Mouse (Mus musculus): ENCODE measurements around the gene Hs2st1.

Hs2st1 gene

DNA sequence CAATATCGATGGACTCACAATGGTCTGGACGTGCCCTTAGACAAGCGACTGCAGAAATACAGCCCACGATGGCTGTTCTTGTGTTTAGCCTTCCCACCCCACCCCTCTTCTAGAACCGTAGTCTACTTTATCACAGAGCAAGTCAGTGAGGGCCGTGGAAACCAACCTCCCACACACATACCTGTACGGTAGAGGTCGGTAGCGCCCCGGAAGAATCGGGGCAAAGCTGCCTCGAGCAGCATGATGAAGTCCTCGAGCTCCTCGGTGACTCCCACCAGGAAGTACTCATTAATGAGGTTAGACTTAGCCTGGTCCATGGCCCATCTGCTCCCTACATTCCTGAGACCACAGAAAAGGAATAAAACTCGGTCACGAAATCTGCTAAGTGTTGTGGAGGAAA, 134.7 kb downstream of the Hs2st1 start:
- no peak for DNase-seq (ENCODE audit: low read depth)

DNA sequence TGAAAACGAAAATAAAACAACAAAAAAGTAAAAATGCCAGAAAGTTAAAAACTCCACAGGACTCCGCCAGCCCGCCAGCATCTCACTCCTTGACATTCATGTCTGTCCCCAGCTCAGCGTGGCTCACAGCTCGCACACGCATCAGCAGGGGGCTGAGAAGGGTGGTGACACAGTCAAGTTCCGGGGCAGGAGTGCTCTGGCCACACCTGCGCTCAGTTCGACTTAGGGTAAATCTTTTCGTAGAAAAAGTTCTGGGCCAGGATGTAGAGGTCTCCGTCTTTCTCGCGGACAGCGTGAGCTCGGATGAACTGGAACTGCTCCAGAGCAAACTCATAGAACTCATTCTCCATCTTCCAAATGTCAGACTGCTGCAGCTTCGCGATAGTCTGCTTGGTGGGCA, 135.7 kb downstream of the Hs2st1 start:
- no peak for DNase-seq (ENCODE audit: low read depth)

DNA sequence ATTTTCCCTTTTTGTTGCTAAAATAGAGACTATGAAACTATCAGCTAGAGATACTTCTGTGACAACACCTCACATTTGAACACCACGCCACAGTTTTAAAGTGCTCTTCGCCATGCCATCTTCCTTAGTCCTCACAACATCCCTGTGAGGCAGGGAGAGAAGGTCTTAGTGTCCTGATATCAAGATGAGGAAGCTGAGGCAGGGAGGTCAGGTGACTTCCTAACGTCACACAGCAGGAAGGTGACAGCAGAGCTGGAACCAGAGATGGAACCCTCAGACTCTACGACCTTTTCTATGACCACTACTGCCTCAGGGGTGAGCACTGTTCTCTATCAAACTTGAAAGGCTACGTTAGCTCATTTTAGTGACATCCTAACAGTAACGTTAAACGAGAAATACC, 136.9 kb downstream of the Hs2st1 start:
- no peak for DNase-seq (ENCODE audit: low read depth)

DNA sequence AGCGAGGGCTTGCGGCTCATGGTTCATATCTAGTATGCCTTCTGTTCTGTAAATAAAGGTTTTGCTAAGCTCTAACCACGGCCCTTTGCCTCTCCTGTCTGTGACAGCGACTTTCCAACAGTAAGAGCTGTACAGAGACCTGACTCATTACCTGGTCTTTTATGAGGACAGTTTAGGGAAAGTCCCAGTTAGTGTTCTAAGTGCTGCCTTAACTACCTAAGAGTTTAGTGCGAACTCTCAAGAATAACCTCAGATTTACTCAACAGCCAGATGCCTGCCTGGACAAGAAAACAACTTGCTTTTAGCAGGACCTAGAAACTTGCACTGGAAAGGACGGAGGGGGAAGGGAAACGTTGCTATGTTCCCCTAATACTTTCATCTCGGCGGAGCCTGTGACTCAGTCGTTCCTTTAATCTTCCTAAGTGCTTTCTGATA, 137.8 kb downstream of the Hs2st1 start:
- DNase-seq (ENCODE audit: low read depth) = peak; percentile 43

DNA sequence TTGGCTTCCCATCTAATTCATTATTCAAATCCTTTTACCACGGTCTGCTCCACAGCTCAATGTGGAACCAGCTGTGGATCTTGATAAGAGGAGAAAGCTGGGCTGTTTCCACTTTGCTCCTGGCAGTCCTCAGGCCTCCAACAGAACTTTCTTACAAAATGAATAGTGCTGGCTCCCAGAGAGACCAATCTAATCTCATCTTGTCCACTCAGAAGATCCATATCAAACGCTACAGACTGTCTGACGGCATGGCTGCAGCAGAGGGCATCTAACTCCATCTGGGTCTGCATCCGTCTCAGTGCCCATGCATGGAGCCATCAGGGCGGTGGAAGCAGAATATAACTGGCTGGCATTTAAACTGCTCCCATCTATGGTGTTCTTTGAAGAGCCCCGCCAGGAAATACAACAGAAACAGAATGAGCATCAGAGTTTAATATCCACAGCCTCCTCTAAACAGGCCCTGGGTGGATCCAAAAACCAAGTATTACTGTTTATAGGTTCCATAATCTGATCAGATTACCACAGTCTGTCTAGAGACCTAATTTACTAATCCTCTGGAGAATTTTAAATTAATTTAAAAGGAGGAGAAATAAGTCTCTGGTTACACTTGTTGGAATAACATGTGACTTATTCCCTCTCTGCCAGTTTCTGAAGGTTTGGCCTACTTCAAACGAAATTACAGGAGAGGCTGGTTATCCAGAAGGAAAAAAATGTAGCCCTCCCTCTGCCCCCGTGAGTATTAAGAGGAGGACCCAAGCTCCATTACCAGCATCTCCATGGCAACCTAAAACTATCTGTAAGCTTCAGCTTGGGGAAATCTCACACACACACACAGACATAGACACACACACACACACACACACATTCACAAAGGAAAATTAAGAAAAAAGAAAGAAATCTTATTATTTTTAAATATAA, 141.2 kb downstream of the Hs2st1 start:
- no peak for DNase-seq (ENCODE audit: low read depth)

DNA sequence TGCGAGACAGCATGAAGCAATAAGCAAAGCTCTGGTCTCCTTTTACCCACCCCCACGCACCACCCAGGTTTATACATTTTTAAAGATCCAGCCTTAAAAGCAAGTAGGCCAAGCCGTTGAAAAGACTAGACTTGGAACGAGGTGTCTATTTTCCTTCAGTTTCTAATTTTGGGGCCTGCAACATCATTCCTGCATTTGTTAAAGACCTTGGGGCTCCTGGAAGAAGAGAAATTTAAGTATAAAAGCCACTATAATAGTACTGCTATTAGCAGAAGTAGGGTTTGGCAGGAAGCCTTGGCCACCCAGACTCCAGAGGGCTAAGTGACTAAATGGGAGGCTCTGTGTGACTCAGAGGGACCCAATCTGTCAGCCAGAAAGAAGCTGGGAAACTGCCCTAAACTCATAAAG, 144.9 kb downstream of the Hs2st1 start:
- DNase-seq (ENCODE audit: low read depth) = no peak

DNA sequence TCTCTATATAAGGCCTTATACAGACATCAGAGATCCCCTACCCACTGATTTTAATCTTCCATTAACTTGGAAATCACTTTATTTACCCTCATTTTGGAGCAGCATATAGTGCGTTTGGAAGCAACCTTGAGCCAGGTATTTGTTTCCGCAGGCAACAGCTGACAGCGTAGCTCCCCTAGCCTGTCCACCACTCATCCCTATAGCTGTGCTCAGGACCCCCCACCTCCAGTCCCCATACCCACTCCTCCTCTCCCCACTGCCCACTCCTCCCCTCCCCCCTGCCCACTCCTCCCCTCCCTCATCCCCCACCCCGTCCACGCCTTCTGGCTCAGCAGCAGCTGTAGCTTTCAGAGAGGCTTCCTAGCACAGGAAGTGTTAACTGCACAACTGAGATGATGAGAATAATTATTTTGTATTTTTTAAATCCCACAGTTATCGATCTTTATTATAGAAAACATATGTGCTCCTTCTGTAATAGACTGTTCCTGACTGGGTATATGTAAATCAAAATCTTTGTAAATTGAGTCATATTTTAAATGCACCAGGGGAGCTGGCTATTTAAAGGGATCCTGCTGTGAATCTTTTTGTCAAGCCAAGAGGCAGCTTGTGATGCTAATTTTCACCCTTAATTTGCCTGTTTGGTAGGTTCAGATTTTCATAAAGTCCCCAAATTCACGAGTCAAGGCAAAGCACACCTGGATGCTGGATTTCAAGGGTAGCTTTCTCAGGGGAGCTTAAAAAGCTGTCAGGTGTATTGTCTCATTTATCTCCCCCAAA, 148.4 kb downstream of the Hs2st1 start:
- DNase-seq (ENCODE audit: low read depth) = no peak

DNA sequence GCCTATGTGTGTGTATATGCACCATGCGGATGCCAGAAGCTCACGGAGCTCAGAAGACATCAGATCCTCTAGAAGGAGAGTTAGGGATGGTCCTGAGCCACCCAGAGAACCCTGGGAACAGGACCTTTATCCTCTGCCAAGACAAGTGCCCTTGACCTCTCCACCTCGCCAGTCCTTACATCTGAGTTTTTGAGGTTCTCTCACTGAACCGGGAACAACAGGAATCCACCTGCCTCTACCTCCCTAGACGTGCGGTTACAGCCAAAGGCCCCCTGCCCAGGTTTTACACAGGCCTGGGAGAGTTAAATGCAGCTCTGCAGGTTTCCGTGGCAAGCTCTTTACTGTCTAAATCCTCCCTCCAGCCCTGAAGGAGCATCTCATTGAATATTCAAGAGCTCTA, 156.2 kb downstream of the Hs2st1 start:
- DNase-seq (ENCODE audit: low read depth) = no peak

DNA sequence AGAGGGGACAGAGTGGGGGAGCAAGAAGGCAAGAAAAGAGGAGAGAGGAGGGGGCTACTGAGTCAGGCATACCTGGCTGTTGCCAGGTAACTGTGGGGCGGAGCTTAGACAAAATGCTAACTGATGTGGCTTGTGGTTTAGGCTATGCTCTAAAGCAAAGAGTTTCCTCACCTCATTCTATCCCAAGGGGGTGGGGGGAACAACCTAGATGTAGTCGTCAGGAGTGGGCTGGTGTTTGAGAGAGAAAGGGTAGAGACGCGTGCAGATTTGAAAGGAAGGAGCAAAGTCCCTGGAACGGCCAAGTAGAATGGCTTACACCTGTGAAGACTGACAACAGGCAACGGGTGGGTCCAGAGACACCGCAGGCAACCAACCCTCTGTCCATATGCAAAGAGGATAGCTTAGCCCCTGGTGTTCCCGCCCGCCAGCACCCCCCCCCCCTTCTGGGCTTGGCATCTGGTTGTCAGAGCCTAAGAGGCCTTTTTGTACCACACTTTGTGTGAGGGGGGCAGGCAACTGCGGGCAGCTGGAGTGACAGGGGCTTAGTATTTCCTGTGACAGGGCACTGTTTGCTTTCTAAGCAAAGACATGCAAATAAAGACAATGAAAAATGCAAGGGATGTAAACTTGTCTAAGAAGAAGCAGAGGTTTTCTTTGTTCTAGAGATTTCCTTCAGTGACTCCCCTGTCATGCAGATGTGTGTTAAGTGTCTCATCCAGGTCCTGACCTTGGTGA, 157.3 kb downstream of the Hs2st1 start:
- peak; percentile 60 for DNase-seq (ENCODE audit: low read depth)

DNA sequence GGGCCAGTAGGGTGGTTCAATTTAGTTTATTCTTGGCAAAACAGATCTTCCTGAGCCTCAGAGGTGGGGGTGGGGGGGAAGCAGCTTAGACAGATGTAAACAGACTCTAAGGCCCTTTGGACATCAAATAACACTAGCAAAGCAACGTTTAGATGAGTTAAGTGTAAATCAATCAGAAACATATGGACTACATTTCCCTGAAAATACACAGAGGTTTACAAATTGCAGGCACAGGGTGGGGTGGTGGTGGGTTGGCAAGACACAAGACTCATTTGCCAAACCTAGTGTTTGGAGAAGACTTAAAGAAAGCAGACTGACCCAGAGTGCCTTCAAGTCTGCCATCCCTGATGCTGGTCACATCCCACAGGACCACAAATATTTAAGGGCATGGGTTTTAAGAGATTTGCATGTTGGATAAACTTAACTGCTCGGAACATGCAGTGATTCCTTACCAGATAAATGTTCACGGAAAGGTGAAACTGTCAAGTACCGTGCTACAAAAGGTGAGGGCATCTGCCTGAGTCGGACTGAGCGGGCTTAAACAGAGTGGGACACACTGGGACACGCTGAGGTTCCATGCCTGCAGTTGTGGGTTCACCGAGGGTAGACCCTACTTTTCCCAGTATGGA, 158.2 kb downstream of the Hs2st1 start:
- no peak for DNase-seq (ENCODE audit: low read depth)

DNA sequence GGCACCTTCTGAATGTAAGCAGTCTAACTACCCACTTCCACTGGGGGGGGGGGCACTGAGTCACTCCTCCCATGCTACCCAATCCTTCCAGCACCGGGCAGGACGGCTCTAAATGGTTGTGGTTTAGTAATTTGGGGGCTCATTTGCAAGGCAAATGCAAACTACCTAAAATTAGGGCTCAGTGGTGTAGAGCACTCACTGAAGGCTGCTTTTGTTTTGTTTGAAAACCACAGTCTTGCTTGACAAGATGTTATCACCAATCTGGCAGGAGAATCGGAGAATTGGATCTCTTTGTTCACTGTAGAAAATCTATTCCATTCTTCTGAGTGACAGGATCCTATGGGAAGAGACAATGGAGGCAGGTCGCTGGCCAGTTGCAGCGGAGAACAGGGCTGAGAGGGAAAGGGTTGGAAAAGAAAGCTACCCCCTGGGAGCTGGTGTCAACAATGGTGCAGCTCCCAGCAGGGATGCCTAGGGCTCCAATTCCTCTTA, 158.9 kb downstream of the Hs2st1 start:
- DNase-seq (ENCODE audit: low read depth) = peak; percentile 24

DNA sequence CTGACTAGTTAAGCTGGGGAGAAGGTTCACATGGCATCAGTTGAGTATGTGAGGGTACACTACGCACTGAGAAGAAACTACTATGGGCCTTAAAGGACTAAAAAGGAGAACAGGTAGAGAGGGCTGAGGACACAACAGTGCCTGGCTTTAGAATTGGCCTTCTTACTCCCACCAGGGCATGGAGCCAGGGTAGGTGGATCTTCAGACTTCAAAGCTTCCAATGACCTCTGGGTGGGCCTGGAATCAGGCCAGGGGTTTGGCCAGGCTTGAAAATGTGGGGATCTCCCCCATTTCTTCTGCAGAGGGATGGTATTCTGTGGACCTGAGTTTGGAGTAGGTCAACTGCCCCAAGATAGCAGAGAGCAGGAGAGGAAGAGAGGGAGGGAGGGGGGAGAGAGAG, 161.0 kb downstream of the Hs2st1 start:
- no peak for DNase-seq (ENCODE audit: low read depth)

DNA sequence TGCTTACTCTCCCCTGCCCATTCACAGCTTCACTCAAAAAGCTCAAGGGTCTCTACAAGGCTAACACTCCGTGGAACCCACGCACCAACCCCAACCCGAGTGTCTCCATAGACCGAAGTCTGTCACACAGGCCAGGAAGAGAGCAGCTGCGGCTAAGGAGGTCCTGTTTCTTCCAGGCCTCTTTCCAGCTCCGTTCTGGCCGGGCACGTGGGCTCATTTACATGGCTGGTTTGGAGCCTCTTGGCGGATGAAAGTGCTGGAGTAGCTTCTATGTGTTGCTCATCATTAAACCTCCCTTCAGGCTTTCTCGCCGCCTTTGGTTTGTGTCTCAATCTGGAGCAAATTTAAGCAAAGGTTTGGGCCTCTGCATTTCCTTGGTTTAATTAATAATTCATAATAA, 164.7 kb downstream of the Hs2st1 start:
- no peak for DNase-seq (ENCODE audit: low read depth)

DNA sequence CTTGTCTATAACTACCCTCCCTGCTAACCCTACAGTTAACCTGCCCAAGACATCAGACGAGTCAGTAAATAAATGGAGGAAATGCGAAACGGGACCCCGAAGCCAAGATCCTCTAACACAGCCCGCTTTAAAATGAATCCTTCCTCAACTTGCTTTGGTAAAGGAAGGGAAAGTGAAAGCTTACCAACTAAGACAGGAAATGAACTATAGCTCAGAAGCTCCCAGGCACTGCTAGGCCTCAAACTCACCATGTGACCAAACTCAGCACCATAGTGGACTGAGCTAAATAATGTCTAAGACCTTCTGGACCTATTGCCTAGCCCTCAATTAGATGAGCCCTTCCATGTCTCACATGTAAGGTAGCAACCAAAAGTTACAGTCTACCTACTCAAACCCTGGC, 168.7 kb downstream of the Hs2st1 start:
- DNase-seq (ENCODE audit: low read depth) = peak; percentile 54

DNA sequence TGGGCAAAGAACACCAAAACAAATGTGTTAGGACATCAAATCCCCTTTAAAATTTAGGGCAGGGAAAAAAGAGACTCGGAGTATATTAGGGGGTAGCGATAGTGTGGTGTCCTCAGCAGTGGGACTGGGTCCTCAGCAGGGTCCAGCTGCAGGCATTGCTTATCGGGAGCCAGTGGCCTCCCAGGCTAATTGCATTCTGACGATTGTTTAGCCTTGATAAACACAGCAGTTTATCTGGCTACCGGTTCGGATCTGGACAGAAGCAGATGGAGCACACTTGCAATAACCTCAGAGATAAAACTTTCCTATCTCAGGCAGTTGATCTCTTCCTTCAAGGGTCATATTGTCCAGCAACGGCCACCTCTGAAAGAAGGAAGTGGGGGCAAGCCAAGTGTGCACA, 169.1 kb downstream of the Hs2st1 start:
- DNase-seq (ENCODE audit: low read depth) = no peak

DNA sequence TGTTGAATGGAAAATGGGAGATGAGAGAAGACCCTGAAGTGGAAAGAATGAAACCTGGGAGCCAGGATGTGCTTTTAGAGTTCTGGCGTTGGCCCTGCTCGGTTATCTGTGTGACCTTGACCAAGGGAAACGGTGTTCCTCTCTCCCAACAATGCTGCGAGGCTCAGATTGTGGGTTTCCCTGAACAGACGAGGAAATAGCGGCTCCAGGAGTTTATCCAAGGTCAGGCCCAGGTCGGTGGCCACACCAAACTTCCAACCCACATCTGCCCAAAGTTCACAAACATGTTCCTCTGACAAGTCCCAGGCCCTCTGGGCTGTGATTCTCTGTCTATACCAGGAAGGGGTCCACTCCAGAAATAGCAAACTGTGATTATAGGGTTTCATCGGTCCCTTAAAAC, 169.6 kb downstream of the Hs2st1 start:
- DNase-seq (ENCODE audit: low read depth) = no peak

DNA sequence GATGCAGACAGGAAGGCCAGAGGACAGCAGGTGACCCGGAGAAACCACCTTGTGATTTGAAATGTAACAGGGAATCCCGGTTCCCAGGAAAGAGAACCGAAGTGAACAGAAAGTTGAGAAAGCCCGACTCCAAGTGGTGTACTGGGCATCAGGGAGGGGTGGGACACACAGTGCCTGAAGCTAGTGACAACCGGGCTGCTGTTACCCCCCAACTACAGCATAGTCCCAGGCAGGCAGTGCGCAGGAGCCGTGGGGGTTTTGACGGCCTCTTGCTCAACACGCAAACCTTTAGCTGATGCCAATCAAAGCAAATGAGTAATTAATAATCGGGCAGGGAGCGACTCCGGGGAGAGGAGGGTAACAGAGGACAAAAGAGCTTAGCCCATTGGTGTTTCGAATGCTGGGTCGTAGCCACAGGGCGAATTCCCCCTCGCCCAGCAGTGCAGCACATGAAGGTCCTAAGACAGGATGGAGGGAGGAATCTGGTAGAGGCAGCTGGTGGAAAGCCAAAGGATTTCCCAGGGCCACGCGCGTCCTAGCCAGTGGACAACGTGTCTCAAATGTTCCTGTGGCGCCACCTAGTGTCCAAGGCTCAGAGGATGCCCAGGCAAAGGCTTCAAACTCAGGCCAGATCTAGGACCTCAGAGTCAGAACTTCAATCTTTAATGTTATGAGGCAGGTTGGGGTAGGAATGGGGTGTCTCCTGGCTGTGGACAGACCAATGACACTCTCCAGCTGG, 170.5 kb downstream of the Hs2st1 start:
- peak; percentile 86 for DNase-seq (ENCODE audit: low read depth)

DNA sequence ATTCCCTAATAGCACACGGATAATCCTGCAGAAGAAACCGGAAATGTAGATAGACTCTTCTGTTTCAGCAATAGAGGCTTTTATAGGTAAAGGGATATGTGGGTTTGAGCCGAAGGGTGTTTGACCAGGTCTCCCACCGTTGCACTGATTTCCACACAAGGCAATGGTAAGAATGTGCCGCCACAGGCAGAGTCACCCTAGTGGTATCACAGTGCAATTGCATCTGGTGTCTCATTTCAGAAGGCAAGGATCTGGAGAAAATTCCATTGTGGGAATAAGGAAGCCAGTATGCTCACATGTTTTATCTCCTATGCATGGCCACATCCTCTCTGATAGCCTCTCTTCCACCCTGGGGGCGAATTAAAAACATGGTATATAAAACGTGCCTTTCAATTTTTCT, 171.8 kb downstream of the Hs2st1 start:
- DNase-seq (ENCODE audit: low read depth) = no peak

DNA sequence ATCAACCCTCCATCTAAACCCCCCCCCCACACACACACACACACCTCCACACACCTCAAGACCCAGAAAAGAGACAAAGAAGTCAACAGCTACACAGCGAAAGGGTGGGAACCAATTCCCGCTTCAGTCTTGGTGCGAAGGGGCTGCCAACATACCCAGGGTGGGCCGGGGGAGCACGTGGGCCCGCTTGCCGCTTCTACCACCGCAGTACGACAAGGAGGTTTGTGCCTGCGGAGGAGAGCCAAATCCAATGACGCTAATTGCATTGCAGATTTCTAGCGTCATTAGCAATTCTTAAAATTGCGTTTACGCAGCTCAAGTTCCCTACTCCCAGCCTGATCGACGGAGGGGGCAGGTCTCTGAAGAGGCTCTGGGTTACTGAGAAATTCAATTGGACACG, 173.5 kb downstream of the Hs2st1 start:
- DNase-seq (ENCODE audit: low read depth) = no peak

DNA sequence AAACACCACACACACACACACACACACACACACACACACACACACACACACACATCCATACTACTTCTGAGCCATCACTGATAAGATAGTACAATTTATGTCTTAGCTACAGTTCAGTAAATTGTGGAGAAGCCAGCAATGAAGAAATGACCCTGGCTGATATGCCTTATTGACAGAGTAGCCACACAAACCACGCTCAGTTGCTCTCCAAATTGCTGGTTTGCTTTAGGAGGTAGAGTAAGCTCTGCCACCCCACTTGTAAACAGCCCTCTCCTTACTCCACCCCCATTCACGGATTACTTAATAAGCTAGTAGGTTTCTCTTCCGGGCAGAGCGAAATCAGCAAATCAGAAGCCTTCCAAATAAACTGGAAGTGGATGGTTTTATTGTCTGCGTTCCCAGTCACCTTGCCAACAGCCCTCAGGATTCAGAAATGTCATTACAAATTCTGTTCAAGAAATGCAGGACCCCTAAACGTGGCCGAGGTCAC, 175.5 kb downstream of the Hs2st1 start:
- no peak for DNase-seq (ENCODE audit: low read depth)

DNA sequence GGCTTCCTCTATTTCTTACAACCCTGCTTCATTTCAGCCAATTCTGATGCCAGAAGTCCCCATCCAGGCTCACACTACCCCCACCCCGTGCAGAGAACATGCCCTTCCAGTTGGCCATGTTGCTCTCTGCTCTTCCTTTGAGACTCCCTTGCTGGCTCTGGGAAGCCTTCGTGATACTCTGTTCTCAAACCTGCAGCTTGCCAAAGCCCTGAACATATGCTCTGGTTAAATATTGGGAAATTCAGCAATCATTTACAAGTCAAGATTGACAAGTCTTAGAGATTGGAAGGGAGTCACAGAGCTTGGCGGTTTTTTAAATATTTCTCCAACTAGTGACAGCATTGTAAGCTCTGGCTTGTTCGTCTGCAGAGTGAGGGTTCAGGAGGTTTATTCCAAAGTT, 183.5 kb downstream of the Hs2st1 start:
- DNase-seq (ENCODE audit: low read depth) = no peak

All from induced T-regulatory cell, adult 2 months (primary cell).